Mouse (Mus musculus) bone marrow macrophage, adult 2 months (primary cell): ENCODE results near the gene Npc1l1.

ENCODE experiments used
- CTCF ChIP-seq: IDR thresholded peaks from 2 replicates; pipeline ENCODE4 v1.5.1; 2012; ENCODE audit warnings: low read depth, mild to moderate bottlenecking, low read length, moderate library complexity
- POLR2A ChIP-seq: IDR thresholded peaks from 2 replicates; pipeline ENCODE4 v1.6.1; 2012; ENCODE audit warnings: mild to moderate bottlenecking, low read depth, low read length, borderline replicate concordance

- TF ChIP-seq CTCF (no peak), POLR2A (no peak)
Observed at GRCm38 (mm10) chr11:6273607-6274006, 43.7 kb upstream of the Npc1l1 start.
